Mouse (Mus musculus) stomach, embryonic 14.5 days (tissue): ENCODE measurements around the gene Cd200. TPM values are rescaled to one million over a fixed set of nuclear protein-coding genes. Genes with fewer than 3 reads are reported as not detected.
A peak's percentile ranks its signal among the peaks of the same experiment; 100 is the strongest.

Source experiments
- ATAC-seq: fragments of 200-750 bp; cut with Nextera tagmentation; 2 replicates; pipeline ENCODE4 v1.8.0; 2017; ENCODE audit warnings: low read depth, moderate TSS enrichment; ENCODE audit not compliant: insufficient number of reproducible peaks, insufficient read depth, low FRiP score
- H3K27ac ChIP-seq: fragments of 300-500 bp; sonication (generic); 2 replicates; pipeline ENCODE4 v1.5.1; 2014; ENCODE audit warnings: mild to moderate bottlenecking, low read length, moderate library complexity, mixed read lengths
- H3K27me3 ChIP-seq: fragments of 300-500 bp; sonication (generic); 2 replicates; pipeline ENCODE4 v1.6.1; 2014; ENCODE audit warnings: low read length, control low read depth, mixed read lengths; ENCODE audit not compliant: control insufficient read depth, insufficient read depth
- H3K36me3 ChIP-seq: fragments of 300-500 bp; sonication (generic); 2 replicates; pipeline ENCODE4 v1.6.1; 2014; ENCODE audit warnings: mild to moderate bottlenecking, control low read depth, low read length, moderate library complexity, mixed read lengths; ENCODE audit not compliant: control insufficient read depth, insufficient read depth
- H3K4me1 ChIP-seq: fragments of 300-500 bp; sonication (generic); 2 replicates; pipeline ENCODE4 v1.6.1; 2014; ENCODE audit warnings: low read length, control low read depth, mixed read lengths; ENCODE audit not compliant: control insufficient read depth, insufficient read depth
- H3K4me2 ChIP-seq: fragments of 300-500 bp; sonication (generic); replicated peaks from 2 replicates; pipeline ENCODE4 v1.6.1; 2014; ENCODE audit warnings: low read depth, low read length, control low read depth
- H3K4me3 ChIP-seq: fragments of 300-500 bp; sonication (generic); 2 replicates; pipeline ENCODE4 v1.5.1; 2014; ENCODE audit warnings: low read depth, low read length, control low read depth
- H3K9ac ChIP-seq: fragments of 300-500 bp; sonication (generic); replicated peaks from 2 replicates; pipeline ENCODE4 v1.6.1; 2014; ENCODE audit warnings: low read depth, mild to moderate bottlenecking, control low read depth, low read length, moderate library complexity, mixed read lengths
- H3K9me3 ChIP-seq: fragments of 300-500 bp; sonication (generic); 2 replicates; pipeline ENCODE4 v1.6.1; 2016; ENCODE audit warnings: low read depth, low read length, control low read depth; ENCODE audit not compliant: control insufficient read depth
- WGBS: fragments of 180-500 bp; shearing (Covaris S2); extraction: QIAGEN DNeasy Blood & Tissue Kit; methylation state at CpG from one replicate; pipeline ENCODE4 v1.1.7; 2014; 5-methylcytosine and 5-hydroxymethylcytosine counted together
- polyA plus RNA-seq: library from polyadenylated mRNA; unstranded; fragments of >200 nt; fragmentation: Nextera tagmentation; extraction: Ambion mirVana; gene quantifications from 2 replicates; pipeline ENCODE4 v1.2.1, GENCODE M21; 2014

Cd200 gene
- polyA plus RNA-seq, 1 experiment from 2014 or later, result 44.9 TPM

- no peak overlapping the region for H3K9ac ChIP-seq
- H3K4me1 ChIP-seq, result no peaks in the 10 kb centered on the region
- H3K27ac ChIP-seq, result no peak overlapping the region
- H3K36me3 ChIP-seq, result no peaks in the 10 kb centered on the region
- ATAC-seq, result 0 out of 2 replicates have a peak, but pooled peaks have one; percentile 33
- no peaks in the 10 kb centered on the region for H3K9me3 ChIP-seq
- H3K4me3 ChIP-seq, result no peak overlapping the region
- WGBS, result 77% methylated on average over 2 of the region's 2 CpGs
- no peaks in the 10 kb centered on the region for H3K27me3 ChIP-seq
- H3K4me2 ChIP-seq, result no peak overlapping the region
These were observed 19.0 kb downstream of the Cd200 start for GRCm38 (mm10) chr16:45389833-45390232.

- Histone ChIP-seq H3K9me3 (no peaks in the 10 kb centered on the region), H3K27ac (no peak overlapping the region), H3K36me3 (no peaks in the 10 kb centered on the region), H3K4me1 (no peaks in the 10 kb centered on the region), H3K4me2 (no peak overlapping the region), H3K4me3 (no peak overlapping the region), H3K27me3 (no peaks in the 10 kb centered on the region), H3K9ac (no peak overlapping the region)
- ATAC-seq, result no peak
- 86% methylated on average over 2 of the region's 2 CpGs for WGBS
These were observed 19.8 kb downstream of the Cd200 start for GRCm38 (mm10) chr16:45389041-45389440.

- H3K36me3 ChIP-seq, result no peaks in the 10 kb centered on the region
- no peak overlapping the region for H3K4me2 ChIP-seq
- WGBS, result 80% methylated on average over 3 of the region's 3 CpGs
- no peak overlapping the region for H3K27ac ChIP-seq
- H3K27me3 ChIP-seq, result no peaks in the 10 kb centered on the region
- no peaks in the 10 kb centered on the region for H3K9me3 ChIP-seq
- H3K4me1 ChIP-seq, result no peaks in the 10 kb centered on the region
- H3K9ac ChIP-seq, result no peak overlapping the region
- H3K4me3 ChIP-seq, result no peak overlapping the region
- no peak for ATAC-seq
These were observed 27.0 kb downstream of the Cd200 start for GRCm38 (mm10) chr16:45381811-45382210.

GRCm38 (mm10) chr16:45378959-45379358 is 29.9 kb downstream of the Cd200 start:
- no peak for ATAC-seq
- Histone ChIP-seq H3K27ac (no peak overlapping the region), H3K9ac (no peak overlapping the region), H3K4me2 (no peak overlapping the region), H3K9me3 (no peaks in the 10 kb centered on the region), H3K36me3 (no peaks in the 10 kb centered on the region), H3K4me3 (no peak overlapping the region), H3K27me3 (no peaks in the 10 kb centered on the region), H3K4me1 (no peaks in the 10 kb centered on the region)
- 74% methylated on average over 3 of the region's 3 CpGs for WGBS

DNA sequence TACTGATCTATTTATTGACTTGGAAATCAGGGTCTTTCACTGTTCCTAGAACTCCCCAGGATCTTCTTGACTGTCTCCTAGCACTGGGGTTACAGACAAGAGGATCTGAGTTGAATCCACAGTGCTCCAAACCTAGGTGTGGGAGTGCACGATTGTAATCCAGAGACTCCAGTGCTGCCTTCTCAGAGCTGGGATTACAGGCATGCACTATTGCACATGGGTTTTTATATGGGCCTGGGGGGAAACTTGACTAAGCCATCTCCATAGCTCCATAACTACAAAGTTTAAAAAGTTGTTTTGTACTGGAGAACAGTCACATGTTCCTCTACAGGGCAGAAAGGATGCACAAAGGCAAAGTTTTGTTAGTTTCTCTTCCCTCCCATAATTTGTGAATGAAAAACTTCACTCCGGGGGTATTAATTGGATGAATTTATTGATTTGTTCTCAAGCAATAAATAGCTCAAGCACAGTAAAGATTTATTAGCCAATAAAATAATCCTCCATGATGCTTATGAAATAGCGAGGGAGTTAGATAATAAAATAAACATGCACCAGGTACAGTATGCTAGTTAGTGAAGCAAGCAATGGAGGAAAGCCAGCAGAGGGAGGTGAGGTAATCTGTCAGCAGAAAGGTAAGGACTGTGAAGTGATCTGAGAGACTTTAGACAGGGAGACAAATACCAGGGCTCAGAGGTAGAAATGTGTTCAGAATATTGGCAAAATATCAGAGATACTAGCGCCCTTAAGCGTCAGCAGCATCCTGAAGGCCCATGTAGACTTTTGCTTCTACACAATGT is 30.5 kb downstream of the Cd200 start:
- Histone ChIP-seq H3K36me3 (no peaks in the 10 kb centered on the region), H3K4me2 (no peak overlapping the region)
- 84% methylated on average over 5 of the region's 5 CpGs for WGBS

DNA sequence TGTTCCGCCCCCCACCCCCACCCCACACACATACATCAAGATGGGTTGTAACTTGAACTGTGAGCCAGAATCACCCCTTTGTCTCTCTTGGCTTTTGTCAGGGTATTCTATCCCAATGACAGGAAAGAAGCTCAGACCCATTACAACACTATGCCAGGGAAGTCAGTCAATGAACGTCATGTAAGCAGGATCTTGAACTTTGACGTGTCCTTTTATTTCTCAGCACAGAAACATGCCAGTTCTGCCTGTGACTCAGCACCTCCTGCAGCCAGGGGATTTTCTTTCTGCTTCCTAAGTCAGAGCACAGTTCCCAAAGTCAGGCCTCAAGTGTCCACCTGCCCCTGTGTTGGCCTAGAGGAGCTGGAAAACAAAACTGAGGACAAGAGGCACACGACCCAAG is 31.5 kb downstream of the Cd200 start:
- WGBS, result 85% methylated on average over 4 of the region's 4 CpGs
- H3K9ac ChIP-seq, result no peak overlapping the region
- no peak for ATAC-seq
- H3K4me1 ChIP-seq, result no peaks in the 10 kb centered on the region
- H3K27ac ChIP-seq, result no peak overlapping the region
- no peaks in the 10 kb centered on the region for H3K27me3 ChIP-seq
- H3K4me2 ChIP-seq, result no peak overlapping the region
- no peaks in the 10 kb centered on the region for H3K36me3 ChIP-seq
- no peaks in the 10 kb centered on the region for H3K9me3 ChIP-seq
- H3K4me3 ChIP-seq, result no peak overlapping the region

More for the DNA sequence above, 30.5 kb downstream of the Cd200 start:
- Histone ChIP-seq H3K4me3 (no peak overlapping the region), H3K4me1 (no peaks in the 10 kb centered on the region), H3K9ac (no peak overlapping the region), H3K9me3 (no peaks in the 10 kb centered on the region), H3K27me3 (no peaks in the 10 kb centered on the region), H3K27ac (no peak overlapping the region)
- no peak for ATAC-seq

DNA sequence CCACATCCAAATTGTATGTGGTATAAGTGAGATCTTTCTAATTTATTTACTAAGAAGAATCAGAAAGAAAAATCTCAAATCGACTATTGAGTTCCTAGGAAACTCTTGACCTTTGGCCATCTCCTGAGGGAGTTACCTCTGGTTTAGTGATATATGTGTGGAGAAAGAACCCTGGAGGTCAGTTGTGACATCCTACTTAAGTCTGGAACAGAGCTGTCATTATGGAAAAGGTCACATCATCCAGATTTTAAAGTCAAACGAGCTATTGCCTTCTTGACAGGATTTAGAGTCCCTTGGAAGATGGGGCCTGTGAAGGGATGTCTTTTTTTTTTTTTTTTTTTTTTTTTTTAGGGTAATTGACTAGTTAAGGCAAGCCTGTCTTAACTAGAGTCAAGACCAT is 32.0 kb downstream of the Cd200 start:
- WGBS, result 58% methylated on average over 2 of the region's 2 CpGs
- H3K4me1 ChIP-seq, result no peaks in the 10 kb centered on the region
- H3K27ac ChIP-seq, result no peak overlapping the region
- no peak overlapping the region for H3K4me3 ChIP-seq
- no peaks in the 10 kb centered on the region for H3K36me3 ChIP-seq
- no peaks in the 10 kb centered on the region for H3K27me3 ChIP-seq
- no peak for ATAC-seq
- no peak overlapping the region for H3K4me2 ChIP-seq
- H3K9ac ChIP-seq, result no peak overlapping the region
- no peaks in the 10 kb centered on the region for H3K9me3 ChIP-seq

GRCm38 (mm10) chr16:45376294-45376693 is 32.6 kb downstream of the Cd200 start:
- no peak for ATAC-seq
- Histone ChIP-seq H3K27me3 (no peaks in the 10 kb centered on the region), H3K9ac (no peak overlapping the region), H3K27ac (no peak overlapping the region), H3K4me1 (no peaks in the 10 kb centered on the region), H3K4me3 (no peak overlapping the region), H3K4me2 (no peak overlapping the region), H3K9me3 (no peaks in the 10 kb centered on the region), H3K36me3 (no peaks in the 10 kb centered on the region)
- WGBS, result 78% methylated on average over 4 of the region's 4 CpGs
